Mouse (Mus musculus) spleen, postnatal 36 days (tissue): ENCODE measurements around the gene Gm20388.

Source experiments
- DNase-seq, 2 experiments: peaks; one replicate each; pipeline ENCODE4 v3.0.0; 2022; ENCODE audit warnings: low spot score in 2 of 2, mixed read lengths in 1 of 2

Gene Gm20388

DNA sequence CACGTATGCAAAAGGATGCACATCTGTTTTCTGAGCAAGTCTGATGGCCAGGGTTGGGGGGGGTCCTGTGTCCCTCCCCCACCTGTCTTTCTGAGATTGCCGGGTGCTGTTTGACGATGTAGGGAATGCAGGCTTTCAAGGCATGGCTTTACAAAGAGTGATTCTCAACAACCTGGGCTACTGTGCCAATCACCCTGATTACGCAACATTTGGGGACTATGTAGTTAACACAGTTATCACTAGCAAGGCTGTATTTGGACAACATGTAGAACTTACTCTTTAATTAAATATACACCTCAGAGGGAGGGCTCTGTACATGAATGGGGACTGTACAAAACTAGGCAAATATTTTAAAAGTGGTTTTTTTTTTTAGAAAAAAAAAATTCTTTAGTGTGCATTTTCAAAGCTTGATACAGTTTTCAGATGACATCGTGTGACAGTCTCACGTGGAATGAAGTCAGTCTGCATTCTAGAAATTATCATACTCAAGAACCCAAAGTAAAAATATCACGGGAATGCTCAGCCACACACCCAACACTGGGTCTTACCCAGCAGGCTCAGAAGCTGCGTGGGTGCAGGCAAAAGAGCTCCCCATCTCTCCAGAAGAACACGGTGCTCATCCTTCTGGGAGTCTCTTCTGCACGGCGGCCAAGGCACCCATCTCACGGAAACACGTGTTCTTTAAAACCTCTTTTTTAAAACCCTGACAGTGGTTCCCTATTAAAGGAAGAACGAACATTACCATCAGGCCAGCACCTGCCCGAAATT, 3930.1 kb downstream of the Gm20388 start:
- DNase-seq, result no peak

DNA sequence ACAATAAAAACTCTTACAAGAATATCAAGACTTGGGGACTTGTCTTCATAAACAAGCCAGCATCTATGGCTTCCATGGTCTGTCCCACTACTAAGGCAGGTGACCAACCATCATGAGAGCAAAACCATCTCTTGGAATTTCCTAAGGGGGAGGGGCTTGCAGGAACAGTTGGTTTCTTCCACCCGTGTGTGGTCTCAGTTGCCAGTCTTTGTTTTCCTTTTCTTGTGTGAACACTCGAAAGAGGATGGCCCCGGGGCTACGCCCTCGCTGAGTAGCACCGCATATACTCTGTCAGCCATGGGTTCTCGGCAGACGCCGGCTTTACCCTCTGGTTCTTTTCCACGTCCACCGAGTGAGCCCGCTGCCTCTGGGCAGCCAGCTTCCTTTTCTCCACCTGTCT, 3931.4 kb downstream of the Gm20388 start:
- no peak for DNase-seq

DNA sequence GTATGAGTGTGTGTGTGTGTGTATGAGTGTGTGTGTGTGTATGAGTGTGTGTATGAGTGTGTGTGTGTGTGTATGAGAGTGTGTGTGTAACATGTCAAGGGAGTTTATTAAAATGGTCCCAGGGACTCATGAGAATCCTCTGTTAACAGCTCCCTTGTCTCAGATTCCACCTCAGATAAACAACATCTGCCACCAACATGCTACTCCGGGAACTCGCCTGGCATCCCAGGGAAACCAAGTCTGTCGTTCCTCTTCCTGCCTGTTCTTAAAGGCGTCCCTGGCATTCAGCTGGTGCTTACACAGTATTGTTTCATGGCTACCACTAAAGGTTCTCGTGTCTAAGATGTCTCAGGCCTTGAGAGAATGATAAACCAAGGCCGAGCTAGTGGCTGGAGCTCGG, 3933.7 kb downstream of the Gm20388 start:
- DNase-seq, result no peak

DNA sequence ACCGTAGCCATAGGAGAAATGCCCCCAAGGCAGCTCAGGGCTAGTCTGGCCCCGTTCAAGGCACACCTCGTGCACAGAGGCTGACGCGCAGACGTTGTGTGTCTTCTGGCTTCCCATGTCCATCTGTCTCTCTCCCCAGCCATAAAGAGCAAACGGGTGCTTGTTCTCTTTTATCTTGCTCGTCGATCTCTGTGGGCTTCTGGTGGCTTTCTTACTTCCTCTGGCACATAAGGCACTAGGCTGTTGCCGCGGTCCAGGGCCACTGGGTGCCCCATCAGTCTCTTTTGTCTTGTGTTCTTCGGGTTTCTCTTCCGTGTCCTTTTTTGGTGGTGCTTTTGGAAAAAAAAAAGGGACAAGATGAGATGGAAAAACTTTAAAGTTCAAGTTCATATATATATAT, 3934.5 kb downstream of the Gm20388 start:
- DNase-seq, result no peak

DNA sequence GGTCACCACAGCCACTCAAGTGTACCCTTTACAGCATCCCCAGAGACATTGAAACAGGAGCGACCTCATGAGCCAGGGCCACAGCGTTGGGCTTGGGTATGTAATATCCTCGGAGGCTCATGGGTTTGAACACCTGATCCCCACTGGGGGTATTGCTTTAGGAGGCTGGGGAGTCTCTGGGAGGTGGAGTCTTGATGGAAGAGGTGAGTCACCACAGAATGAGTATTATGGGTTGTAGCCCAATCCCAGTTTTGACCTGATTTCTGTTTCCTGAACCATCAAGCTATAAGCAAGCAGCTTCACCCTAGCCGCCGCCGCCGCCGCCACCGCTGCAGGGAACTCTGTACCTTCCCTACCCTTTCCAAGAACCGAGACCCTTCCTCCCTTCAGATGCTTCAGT, 3935.3 kb downstream of the Gm20388 start:
- no peak for DNase-seq

DNA sequence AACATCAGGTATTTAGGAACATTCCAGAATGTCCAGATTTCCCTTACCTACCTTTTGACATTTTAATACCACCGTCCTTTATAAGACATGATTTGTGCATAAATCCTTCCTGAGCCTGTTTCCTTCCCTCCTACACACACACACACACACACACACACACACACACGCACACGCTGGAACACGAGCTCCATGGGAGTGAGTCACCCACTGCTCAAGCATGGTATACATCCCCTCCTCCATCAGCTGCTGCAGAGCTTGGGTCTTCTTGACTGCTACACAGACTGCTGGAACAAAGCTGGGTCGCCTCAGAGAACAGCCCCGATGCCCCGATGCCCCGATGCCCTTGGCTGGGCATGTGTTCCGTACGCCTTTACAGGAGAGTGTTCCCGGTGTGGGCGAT, 3935.9 kb downstream of the Gm20388 start:
- DNase-seq, result no peak

DNA sequence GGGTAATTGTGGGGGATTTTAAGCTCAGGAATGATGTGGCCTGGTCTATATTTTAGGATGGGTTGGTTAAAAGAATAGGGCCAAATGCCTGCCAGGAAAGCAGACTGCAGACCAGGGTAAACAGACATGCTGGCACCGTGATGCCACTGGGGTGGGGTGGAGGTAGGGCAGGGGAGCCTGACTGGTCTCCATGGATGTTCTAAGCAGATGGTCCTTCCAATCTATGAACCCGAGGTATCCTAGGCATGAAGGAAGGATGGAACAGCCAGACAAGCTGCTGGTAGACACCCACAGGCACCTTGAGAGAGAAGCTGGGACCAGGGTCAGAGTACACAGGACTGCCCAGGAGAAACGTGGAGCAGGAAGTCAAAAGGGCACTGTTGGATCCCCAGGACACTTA, 3936.9 kb downstream of the Gm20388 start:
- no peak for DNase-seq

DNA sequence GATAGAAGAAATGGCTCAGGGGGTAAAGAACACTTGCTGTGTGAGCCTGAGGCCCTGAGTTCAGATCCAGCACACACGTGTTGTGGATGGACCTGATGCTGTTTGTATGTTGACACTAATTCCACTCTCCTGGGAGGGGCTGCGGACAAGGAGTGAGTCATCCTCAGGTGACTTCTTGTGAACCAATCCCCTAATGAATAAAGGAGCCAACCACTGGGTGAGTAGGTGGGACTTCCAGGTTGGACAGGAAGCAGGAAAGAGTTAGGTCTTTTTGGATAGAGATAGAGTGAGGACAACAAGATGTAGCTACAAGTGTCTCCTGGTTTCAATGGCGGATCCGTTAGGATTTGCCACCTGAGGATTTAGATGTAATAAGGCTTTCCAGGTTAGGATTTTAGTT, 3938.7 kb downstream of the Gm20388 start:
- DNase-seq, result no peak

DNA sequence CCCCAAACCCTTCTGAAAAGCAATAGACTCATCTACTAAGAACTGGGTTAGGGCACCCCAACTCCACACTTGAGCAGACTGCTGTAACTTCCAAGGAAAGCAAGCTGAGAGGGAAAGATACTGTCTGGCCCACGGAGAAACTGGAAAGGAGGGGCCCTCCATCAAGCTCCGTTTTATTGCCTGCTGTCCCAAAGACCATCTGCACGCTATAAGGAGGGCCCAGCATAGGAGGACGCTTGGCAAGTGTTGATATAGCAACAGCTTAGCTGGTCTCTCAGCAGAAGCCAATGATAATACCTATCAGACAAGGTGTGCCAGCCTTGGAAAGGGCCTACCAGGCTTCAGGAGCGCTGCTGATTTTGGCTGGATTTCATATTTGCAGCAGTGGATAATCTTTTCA, 3940.9 kb downstream of the Gm20388 start:
- no peak for DNase-seq

DNA sequence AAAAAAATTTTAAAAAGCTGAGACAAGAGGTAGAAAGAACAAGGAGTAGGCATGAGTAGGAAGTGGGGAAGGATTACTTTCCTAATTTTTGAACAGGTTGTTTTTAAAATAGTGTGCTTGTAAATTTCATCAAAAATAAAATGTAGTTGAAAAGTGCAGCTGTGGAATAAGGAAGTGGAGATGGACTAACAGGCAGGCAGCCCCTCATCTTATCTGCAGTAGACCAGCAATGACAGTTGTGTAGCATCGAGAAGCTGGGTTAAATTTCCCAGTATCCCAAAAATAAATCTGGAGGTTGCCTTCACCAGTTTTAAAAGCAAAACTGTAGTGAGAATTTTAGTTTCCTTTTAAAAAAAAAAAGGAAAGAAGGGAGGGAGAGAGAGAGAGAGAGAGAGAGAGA, 3943.6 kb downstream of the Gm20388 start:
- no peak for DNase-seq

DNA sequence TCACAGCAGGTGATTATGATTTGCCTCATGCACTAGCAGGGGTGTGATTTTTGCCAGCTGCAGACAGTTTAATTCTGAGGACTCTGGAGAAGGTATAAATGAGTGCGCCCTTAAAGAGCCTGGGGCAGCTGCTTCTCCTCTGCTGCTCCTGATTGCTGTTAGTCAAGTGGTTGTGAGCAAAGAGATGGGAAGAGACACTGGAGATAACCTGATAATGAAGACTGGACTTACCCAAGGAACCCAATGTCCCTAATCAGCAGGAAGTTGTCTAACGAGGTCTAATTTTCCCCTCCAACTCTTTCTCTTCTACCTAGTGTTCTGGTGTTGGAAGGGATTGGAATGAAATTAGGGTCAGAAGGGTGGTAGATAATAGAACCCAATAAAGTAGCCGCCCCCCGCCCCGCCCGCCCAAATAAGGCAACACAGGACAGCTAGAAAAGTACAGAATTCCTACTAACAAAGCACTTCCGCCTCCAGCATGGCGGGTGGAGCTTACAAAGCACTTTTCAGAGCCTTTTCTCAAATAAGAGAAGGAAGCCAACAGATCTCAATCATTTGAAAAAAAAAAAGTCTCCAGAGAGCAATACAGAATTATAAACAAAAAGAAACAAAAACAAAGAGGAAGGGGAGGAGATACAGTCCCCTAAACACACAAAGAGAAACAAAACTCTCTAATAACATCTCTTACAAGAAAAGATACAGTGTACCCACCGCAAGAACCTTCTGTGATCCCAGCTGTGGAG, 3944.3 kb downstream of the Gm20388 start:
- DNase-seq, result no peak

DNA sequence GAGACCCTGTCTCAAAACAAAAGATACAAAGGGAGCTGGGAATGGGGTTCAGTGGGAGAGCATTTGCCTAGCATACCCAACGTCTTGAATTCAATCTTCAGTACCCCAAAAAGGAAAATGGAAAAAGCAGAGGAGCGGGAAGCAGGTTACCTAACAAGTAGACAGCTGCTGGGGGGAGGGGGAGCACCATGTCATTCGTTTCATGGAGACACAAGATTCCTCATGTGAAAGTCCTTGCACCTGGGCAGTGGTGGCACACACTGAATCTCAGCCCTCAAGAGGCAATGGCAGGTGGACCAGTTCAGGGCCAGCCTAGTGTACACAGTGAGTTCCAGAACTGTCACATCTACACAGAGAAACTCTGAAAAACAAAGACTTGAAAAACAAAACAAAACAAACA, 3946.7 kb downstream of the Gm20388 start:
- DNase-seq, result no peak

DNA sequence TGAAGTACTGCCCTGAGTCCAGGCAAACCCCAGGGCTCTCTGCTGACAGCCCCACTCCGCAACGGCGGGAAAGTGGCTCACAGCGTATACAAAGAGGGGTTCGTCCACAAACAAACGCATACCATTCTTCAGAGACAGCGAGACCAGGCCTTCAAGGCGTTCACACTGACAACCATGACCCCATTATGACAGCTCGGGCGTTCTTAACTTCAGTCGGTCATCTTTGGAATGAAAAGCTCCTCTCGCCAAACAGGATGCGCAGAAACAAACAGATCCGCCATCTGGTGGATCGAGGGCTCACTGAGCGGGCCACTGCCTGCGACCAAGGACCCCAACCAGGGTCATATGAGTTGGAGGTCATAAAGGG, 3947.9 kb downstream of the Gm20388 start:
- no peak for DNase-seq

DNA sequence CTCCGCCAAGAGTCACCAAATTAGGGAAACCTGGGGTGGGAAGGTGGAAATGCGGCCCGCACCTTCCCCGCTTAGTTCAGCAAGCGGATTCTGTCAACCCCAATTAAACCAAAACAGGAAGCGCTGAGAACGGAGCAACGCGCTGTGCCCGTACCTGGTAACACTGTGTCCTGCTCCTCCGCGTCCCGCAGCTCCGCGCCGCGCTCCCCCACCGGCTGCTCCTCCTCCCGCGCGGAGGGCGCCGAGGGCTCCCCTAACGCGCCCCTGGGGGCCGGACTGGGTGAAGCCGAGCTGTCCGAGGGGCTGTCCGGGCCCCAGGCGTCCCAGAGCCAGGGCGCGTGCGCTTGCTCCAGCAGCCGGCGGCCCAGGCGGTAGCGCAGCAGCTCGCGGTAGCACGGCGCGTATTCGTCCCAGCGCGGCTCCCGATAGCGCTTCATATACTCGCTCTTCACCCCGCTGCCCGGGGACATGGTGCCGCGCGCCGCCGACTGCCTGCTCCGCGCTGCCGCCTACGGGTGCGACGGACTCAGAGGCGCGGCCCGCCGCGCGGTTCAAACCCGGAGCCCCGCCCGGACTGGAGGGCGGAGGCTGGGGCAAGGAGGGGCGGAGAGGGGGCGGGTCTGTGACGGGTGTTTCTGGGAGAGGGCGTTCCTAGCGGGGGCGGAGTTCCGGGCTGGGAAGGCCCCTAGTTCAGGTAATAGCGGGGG, 3948.5 kb downstream of the Gm20388 start:
- peak; percentile 91 to 92 for DNase-seq

DNA sequence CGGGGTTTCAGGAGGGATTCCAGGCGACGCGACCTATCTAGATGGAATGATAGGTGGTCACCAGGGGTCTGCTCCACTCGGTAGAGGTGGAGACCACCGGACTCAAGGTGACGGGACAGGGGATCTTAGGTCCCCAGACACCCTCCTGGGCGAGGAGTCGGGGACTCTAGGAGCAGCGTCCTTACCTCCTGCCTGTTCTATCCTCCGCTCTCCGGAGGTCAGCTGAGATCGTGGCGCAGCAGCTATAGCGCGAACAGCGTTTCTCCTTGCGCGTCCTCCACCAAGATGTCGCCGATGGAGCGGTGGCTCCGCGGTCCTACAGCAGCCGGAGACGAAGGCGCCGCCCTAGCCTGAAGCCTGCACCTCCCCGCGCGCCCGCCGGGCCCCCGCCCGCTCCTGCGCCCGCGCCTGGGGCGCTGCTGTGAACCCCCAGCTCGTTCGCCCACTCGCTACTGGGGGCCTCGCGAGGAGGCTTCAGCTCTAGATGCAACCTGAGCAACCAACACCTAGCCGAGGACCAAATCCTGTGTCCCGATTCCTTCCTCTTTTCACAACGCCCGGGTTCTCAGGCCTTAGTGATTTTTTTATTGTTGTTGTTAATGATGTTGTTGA, 3949.1 kb downstream of the Gm20388 start, which contains the start of gene Ccsap:
Ccsap (minus strand) TSS at position 562 of the 612 bp plus-strand sequence.
- peak; percentile 27 to 41 for DNase-seq

DNA sequence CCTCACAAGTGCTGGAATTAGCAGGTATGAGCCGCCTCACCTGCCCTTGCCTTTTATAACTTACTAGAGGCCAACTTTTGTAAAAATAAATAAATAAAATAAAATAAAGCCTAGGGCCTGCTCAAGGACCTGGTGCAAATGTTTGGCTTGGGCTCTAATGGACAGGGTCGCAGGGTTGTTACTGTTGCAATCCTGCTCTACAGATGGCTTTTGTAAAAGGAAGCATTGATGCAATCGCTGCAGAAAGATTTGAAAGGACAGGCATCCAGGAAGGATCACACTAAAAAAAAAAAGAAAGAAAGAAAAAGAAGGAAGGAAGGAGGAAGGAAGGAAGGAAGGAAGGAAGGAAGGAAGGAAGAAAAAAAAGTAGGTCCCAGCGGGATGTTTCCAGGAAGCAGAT, 3949.7 kb downstream of the Gm20388 start:
- no peak for DNase-seq

DNA sequence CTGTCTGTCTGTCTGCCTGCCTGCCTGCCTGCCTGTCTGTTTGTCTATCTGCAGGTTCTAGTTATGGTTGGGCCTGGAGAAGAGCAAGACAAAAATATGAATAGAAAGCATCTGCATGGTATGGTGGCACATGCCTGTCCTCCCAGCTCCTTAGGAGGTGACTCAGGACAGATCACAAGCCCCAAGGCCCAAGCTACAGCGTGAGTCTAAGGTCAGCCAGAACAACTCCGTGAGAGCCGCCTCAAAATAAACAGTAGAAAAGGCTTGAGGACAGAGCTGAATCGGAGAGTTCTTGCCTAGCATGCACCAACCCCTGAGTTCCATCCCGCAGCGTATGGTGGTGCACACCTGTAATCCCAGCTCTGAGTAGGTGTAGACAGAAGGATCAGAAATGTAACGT, 3955.1 kb downstream of the Gm20388 start:
- no peak for DNase-seq

DNA sequence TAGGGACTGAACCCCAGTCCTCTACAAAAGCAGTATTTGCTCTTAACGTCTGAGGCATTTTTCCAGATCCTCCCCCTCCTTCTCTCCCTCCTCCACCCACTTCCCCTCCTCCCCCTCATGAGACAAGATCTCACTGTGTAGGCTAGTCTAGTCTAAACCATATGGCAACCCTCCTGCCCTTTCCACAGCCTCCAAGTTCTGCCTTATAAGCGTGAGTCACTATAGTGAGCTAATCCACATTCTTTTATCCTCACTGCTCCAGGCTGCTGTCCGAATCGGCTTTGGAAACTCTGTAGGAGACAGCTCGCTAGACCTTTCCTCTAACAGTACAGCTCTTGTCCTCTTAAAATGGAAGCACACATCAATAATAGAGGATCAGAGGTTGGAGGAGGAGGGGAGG, 3956.3 kb downstream of the Gm20388 start:
- DNase-seq, result no peak

DNA sequence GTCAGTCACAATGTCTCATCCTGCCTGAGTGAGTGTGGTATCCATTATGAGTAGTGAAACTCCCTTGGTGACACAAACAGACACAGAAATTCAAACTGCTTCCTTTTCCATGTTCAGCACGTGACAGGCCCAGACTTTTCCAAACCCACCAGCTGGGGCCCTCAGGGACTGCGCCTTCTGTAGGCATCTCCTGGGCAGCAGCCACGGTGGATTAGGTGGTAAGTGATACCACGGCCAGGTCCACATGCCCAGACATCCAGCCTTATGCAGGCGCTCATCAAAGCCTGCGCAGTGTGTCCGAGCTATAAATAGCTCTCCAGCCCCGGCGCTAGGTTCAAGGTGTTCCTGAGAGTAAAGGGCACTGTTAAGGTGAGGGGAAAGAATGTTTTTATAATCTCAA, 3961.4 kb downstream of the Gm20388 start:
- DNase-seq, result no peak

DNA sequence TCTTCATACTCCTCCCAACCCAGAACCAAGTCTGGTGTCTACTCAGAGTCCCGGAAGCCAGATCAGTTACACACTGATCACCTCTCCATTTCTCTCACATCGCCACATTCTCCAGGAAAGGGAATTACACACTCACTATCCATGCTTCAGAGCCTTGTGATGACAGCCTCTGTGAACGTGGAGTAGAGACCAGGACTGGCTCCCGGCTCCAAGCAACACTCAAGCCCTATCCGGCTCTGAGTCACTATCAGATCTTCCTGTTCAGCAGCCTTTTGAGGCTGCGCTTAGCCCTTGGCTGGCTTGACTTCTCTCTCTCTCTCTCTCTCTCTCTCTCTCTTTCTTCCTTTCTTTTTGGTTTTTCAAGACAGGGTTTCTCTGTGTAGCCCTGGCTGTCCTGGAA, 3962.7 kb downstream of the Gm20388 start:
- DNase-seq, result no peak

DNA sequence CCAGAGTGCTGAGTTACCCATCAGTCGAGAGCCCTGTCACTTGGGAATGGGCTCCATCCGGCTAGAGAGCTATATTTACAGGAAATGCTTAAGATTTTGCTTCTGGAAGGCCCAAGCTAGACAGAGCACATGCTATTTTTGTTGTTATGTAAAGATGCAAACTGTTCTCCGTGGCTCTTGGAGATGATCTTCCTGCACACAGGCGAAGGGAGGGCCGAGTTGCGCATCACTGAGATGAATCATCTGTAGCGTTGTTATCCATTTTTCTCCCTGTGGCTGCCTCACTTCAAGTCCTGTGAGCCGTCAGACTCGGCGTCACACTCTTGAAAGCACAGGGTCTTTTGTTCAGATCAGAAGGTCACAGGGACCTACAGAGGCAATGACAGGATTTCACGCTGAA, 3963.7 kb downstream of the Gm20388 start:
- no peak for DNase-seq

DNA sequence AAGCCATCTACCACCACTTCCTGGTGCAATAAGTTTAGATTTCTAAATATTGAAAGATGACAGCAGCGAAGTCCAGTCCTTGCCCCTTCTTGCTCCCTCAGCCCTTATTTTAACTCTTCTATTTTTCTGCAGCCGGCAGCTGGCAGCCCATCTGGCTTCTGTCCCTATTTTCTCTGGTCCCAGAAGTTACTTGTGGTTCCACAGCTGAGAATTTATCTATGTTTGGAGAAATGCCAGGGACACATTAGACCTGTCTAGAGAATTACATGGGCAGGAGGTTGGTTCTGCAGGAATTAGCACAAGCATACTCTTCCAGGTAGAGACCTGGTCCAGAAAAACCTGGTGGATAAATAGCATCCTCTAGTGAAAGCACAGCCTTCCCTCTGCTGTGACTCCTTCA, 3967.2 kb downstream of the Gm20388 start:
- DNase-seq, result no peak
